Mouse (Mus musculus) lung, postnatal 0 days (tissue): Measurements from ENCODE around the gene Akap12. TPM values are rescaled to one million over a fixed set of nuclear protein-coding genes. Genes with fewer than 3 reads are reported as not detected.

Experiments used
- ATAC-seq: fragments of 200-750 bp; cut with Nextera tagmentation; 2 replicates; pipeline ENCODE4 v1.8.0; 2017; ENCODE audit warnings: moderate library complexity
- DNase-seq: peaks from one replicate; pipeline ENCODE4 v3.0.0-alpha.2; 2016; ENCODE audit warnings: low spot score
- H3K27ac ChIP-seq: fragments of 300-500 bp; sonication (generic); 2 replicates; pipeline ENCODE4 v1.5.1; 2014; ENCODE audit warnings: antibody characterized with exemption, mild to moderate bottlenecking, low read length, mixed read lengths
- H3K27me3 ChIP-seq: fragments of 300-500 bp; sonication (generic); replicated peaks from 2 replicates; pipeline ENCODE4 v1.6.1; 2014; ENCODE audit warnings: low read length, mixed read lengths; ENCODE audit not compliant: insufficient read depth
- H3K36me3 ChIP-seq: fragments of 300-500 bp; sonication (generic); 2 replicates; pipeline ENCODE4 v1.6.1; 2014; ENCODE audit warnings: low read length, mixed read lengths; ENCODE audit not compliant: insufficient read depth
- H3K4me1 ChIP-seq: fragments of 300-500 bp; sonication (generic); 2 replicates; pipeline ENCODE4 v1.6.1; 2014; ENCODE audit warnings: antibody characterized with exemption, low read depth, low read length, mixed read lengths; ENCODE audit not compliant: insufficient read depth
- H3K4me2 ChIP-seq: fragments of 300-500 bp; sonication (generic); replicated peaks from 2 replicates; pipeline ENCODE4 v1.6.1; 2014; ENCODE audit warnings: low read depth, mild to moderate bottlenecking, low read length, moderate library complexity, mixed read lengths
- H3K4me3 ChIP-seq: fragments of 300-500 bp; sonication (generic); 2 replicates; pipeline ENCODE4 v1.5.1; 2014; ENCODE audit warnings: low read depth, low read length
- H3K9ac ChIP-seq: fragments of 300-500 bp; sonication (generic); replicated peaks from 2 replicates; pipeline ENCODE4 v1.6.1; 2014; ENCODE audit warnings: low read depth, mild to moderate bottlenecking
- H3K9me3 ChIP-seq: fragments of 300-500 bp; sonication (generic); 2 replicates; pipeline ENCODE4 v1.6.1; 2016; ENCODE audit warnings: low read length, mixed read lengths
- CTCF ChIP-seq: IDR thresholded peaks from 2 replicates; pipeline ENCODE4 v1.5.1; 2016; ENCODE audit warnings: antibody characterized with exemption, mild to moderate bottlenecking
- EP300 ChIP-seq: IDR thresholded peaks from 2 replicates; pipeline ENCODE4 v1.6.1; 2016; ENCODE audit warnings: antibody characterized with exemption, mild to moderate bottlenecking, control low read depth
- WGBS: fragments of 180-500 bp; shearing (Covaris S2); extraction: QIAGEN DNeasy Blood & Tissue Kit; methylation state at CpG from one replicate; pipeline ENCODE4 v1.1.7; 2014; 5-methylcytosine and 5-hydroxymethylcytosine counted together
- polyA plus RNA-seq: library from polyadenylated mRNA; unstranded; fragments of >200 nt; fragmentation: Nextera tagmentation; extraction: Ambion mirVana; gene quantifications from 2 replicates; pipeline ENCODE4 v1.2.1, GENCODE M21; 2015

Gene Akap12
- polyA plus RNA-seq, 1 experiment from 2014 or later = 49.7 TPM

DNA sequence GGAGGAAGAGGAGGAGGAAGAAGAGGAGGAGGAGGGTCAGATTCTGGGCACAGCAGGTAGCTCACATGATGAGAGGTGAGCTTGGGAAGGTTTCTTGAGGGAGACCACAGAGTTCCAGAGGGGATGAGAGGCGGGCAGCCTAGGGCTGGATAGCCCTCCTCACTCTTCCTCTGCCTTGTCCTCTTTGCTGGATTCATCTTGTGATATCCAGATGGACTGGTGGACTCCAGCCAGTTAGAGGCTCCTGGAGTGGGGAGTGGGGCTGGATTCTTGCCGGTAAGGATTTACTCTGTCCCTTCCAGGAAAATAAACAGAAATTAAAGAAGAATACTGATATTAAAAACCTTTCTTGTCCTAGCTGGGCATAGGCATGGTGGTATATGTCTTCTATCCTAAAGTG is 20.4 kb upstream of the Akap12 start:
- TF ChIP-seq EP300 = no peak
- TF ChIP-seq CTCF = no peak

DNA sequence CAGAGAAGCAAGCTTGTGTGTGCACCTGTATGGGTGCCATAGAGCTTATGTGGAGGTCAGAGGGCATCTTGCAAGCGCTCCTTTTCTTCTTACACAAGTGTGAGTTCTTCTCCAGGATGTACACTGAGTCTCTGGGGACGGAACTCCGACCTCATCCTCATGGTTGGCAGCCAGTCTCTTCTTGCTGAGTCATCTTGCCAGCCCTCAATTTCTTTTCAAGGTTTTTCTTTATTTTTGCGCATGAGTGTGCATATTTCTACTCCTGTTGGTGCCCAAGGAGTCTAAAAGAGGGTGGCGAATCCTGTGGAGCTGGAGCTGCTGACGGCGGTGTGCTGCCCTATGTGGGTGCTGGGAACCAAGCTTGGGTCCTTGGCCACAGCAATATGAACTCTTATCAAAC is 19.8 kb upstream of the Akap12 start:
- TF ChIP-seq EP300 = no peak
- no peak for TF ChIP-seq CTCF
- ATAC-seq = no peak
- Histone ChIP-seq H3K9ac (no peak overlapping the region), H3K27me3 (no peaks in the 10 kb centered on the region), H3K27ac (no peak overlapping the region), H3K9me3 (no peaks in the 10 kb centered on the region), H3K36me3 (no peaks in the 10 kb centered on the region), H3K4me2 (no peak overlapping the region), H3K4me3 (no peak overlapping the region), H3K4me1 (peaks cover 3% of the 10 kb centered on the region; the same call in 1 of the 2 replicates)
- DNase-seq = no peak
- WGBS = 84% methylated on average over 7 of the region's 7 CpGs

More for the DNA sequence above, 20.4 kb upstream of the Akap12 start:
- Histone ChIP-seq H3K27ac (no peak overlapping the region), H3K9me3 (no peaks in the 10 kb centered on the region), H3K4me3 (no peak overlapping the region), H3K27me3 (no peaks in the 10 kb centered on the region), H3K36me3 (no peaks in the 10 kb centered on the region), H3K4me1 (peaks cover 3% of the 10 kb centered on the region; the same call in 1 of the 2 replicates), H3K9ac (no peak overlapping the region), H3K4me2 (no peak overlapping the region)
- WGBS = 68% methylated on average over 2 of the region's 2 CpGs
- no peak for ATAC-seq
- DNase-seq = peak; percentile 14

DNA sequence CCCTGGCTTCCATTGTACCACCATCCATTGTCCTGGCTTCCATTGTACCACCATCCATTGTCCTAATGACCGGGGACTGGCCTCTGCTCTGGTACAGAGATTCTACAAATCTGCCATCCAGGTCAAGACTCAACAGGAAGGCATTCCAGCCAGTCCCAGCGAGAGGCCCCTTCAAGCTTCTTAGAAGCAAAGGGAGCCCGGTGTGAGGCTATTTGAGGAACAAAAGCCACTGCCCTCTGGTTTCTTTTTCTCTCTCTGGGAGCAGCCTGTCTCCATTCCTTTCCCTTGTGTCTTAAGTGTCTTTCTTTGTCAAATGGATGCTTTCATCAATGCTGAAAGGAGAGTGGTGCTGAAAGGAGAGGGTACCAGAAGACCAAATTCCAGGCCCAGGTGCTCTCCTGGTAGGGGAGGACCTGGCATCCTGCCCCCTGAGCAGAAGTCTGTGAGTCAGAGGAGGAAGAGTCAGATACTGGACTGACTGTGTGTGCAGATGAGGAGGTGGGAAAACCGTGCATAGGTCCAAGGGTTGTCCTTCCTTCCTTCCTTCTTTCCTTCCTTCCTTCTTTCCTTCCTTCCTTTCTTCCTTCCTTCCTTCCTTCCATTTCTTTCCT is 16.8 kb upstream of the Akap12 start:
- TF ChIP-seq EP300 = no peak
- TF ChIP-seq CTCF = no peak
- Histone ChIP-seq H3K27me3 (no peaks in the 10 kb centered on the region), H3K9me3 (no peaks in the 10 kb centered on the region), H3K4me3 (no peak overlapping the region), H3K36me3 (no peaks in the 10 kb centered on the region), H3K4me2 (no peak overlapping the region), H3K4me1 (no peaks in the 10 kb centered on the region), H3K9ac (no peak overlapping the region), H3K27ac (no peak overlapping the region)
- ATAC-seq = no peak
- 40% methylated on average over 4 of the region's 4 CpGs for WGBS
- DNase-seq = no peak

DNA sequence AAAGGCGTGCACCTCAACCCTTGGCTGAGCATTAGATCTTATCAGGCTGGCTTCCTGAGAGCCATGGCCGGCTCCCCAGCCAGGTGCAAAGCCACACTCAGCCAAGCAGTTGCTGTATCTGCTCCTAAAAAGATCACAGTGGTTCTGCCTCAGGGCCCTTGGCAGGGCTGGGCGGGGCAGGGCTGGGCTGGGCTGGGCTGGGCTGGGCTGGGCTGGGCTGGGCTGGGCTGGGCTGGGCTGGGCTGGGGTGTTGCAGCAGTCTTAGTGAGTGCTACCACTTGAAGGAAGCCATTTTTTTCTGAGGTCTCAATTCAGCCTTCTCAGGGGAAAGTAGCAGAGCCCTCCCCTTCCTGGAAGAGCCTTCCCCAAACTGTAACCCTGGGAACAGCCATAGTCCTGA is 15.5 kb upstream of the Akap12 start:
- DNase-seq = no peak
- TF ChIP-seq EP300 = no peak
- no peak for ATAC-seq
- Histone ChIP-seq H3K4me3 (no peak overlapping the region), H3K4me1 (no peaks in the 10 kb centered on the region), H3K9me3 (no peaks in the 10 kb centered on the region), H3K27ac (no peak overlapping the region), H3K27me3 (no peaks in the 10 kb centered on the region), H3K4me2 (no peak overlapping the region), H3K36me3 (no peaks in the 10 kb centered on the region), H3K9ac (no peak overlapping the region)
- 78% methylated on average over 3 of the region's 3 CpGs for WGBS

DNA sequence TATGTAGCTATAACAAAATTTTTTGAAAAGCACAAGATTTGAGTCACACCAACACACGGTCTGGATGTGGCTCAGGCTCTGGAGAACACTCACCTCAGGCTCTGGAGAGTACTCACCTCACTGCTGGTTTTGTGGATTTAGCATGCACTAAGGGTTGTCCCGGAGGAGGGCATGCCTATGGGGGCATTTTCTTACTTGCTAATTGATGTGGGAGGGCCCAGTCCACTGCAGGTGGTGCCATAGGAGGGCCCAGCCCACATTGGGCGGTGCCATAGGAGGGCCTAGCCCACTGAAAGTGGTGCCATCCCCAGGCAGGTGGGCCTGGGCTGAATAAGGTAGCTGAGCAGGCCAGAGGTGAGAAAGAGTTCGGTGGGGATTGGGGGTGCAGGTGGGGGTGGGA is 12.6 kb upstream of the Akap12 start:
- Histone ChIP-seq H3K4me2 (no peak overlapping the region), H3K9ac (no peak overlapping the region), H3K36me3 (no peaks in the 10 kb centered on the region), H3K4me1 (no peaks in the 10 kb centered on the region), H3K27me3 (no peaks in the 10 kb centered on the region), H3K27ac (no peak overlapping the region), H3K9me3 (no peaks in the 10 kb centered on the region), H3K4me3 (no peak overlapping the region)
- no peak for ATAC-seq
- TF ChIP-seq EP300 (no peak), CTCF (no peak)
- WGBS = 70% methylated on average over 4 of the region's 4 CpGs
- no peak for DNase-seq

DNA sequence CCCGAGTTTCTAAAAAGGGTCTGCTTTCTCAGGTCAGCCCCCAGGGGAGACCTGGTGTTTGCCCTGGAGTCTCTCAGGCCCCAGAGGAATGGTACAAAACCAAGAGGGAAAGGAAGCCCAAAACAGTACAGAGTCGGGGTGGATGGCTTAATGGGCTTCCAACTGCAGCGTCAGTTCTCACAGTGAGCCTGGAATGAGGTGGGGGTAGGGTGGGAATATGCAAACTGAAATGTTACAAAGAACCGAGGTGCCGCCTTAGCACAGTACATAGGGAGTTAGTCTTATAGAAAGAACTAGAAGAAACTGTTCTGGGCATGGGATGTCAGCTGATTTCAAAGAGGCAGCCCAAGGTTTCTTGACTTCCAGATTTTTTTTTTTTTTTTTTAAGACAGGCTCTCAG is 11.7 kb upstream of the Akap12 start:
- H3K27me3 ChIP-seq = no peaks in the 10 kb centered on the region
- no peak for TF ChIP-seq CTCF
- TF ChIP-seq EP300 = no peak
- ATAC-seq = no peak
- no peaks in the 10 kb centered on the region for H3K4me1 ChIP-seq
- H3K4me3 ChIP-seq = no peak overlapping the region
- H3K9me3 ChIP-seq = no peaks in the 10 kb centered on the region
- no peaks in the 10 kb centered on the region for H3K36me3 ChIP-seq
- no peak for DNase-seq
- no peak overlapping the region for H3K27ac ChIP-seq
- H3K4me2 ChIP-seq = no peak overlapping the region
- 49% methylated on average over 5 of the region's 5 CpGs for WGBS
- no peak overlapping the region for H3K9ac ChIP-seq

DNA sequence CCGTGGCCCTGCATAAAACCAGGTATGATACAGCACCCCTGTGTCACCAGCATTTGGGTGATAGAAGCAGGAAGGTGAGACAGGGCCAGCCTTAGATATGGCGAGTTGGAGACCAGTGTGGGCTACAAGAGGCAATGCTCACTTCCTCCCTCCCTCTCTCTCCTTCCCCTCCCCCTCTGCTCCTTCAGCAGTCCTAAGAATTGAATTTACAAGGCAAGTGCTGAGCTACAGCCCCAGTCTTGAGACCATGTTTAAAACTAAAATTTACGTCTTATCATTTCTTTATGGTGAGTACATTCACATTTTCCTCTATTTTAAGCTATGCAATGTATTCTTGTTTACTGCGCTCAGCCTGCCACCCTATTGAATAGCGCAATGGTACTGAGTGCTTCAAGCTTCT is 5.3 kb upstream of the Akap12 start:
- H3K4me1 ChIP-seq = no peaks in the 10 kb centered on the region
- no peak overlapping the region for H3K27ac ChIP-seq
- ATAC-seq (no peak), DNase-seq (no peak)
- no peak for TF ChIP-seq EP300
- no peak for TF ChIP-seq CTCF
- no peak overlapping the region for H3K4me2 ChIP-seq
- no peaks in the 10 kb centered on the region for H3K9me3 ChIP-seq
- no peak overlapping the region for H3K9ac ChIP-seq
- no peaks in the 10 kb centered on the region for H3K36me3 ChIP-seq
- H3K4me3 ChIP-seq = no peak overlapping the region
- no peaks in the 10 kb centered on the region for H3K27me3 ChIP-seq
- 73% methylated on average over 5 of the region's 5 CpGs for WGBS
